Mouse (Mus musculus): ENCODE data around the gene Ctsl.

DNA sequence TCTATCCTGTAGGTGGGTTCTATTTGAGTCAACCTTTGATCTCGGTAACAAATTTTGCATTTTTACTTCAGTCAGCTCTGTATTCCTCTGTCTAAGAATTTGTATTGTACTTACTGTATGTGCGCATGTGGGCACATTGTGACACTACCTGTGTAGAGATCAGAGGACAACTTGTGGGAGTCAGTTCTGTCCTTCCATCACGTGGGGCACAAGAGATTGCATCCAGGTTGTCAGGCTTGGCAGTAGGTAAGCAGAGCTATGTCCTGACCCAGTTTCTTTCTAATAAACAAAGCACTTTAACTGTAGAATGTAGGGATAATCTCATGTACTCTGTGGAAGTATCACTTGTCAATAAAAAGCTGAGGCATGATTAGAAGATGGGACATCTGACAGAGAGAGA, 56.6 kb downstream of the Ctsl start:
- TF ChIP-seq CTCF (IDR thresholded peaks at IDR 0.05; ENCODE audit: low read depth) (no peak), EP300 (IDR thresholded peaks at IDR 0.05; ENCODE audit: low read depth) (no peak)

Measured in heart, postnatal 0 days (tissue).